Mouse (Mus musculus): ENCODE measurements around the gene Camta1.

DNA sequence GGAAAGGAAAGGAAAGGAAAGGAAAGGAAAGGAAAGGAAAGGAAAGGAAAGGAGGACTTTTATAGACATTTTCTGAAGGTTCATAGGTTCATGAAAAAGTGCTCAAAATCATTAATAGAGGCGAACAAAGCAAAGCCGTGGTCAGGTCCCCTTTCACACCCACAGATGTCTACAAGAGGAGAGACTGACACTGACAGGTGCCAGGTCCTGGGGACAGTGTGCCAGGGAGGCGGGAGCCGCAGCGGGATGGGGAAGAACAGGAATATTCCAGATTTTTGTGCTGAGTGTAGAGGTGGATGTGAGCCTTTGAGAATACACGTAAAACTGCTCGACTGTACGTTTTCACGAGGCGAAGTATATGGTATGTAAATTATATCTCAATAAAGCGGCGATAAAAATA is 33.2 kb upstream of the Camta1 start:
- no peak for TF ChIP-seq GATA1 (IDR thresholded peaks at IDR 0.05; ENCODE audit: low read length)
- TF ChIP-seq TAL1 (IDR thresholded peaks at IDR 0.05; ENCODE audit: low read length), result no peak
